Mouse (Mus musculus): ENCODE data around the gene Gadd45b. TPM values are rescaled to one million over a fixed set of nuclear protein-coding genes. Genes with fewer than 3 reads are reported as not detected.

Gene Gadd45b
- total and polyA plus RNA-seq, 2 experiments from 2014 or later: 22.3 to 26.8 TPM

DNA sequence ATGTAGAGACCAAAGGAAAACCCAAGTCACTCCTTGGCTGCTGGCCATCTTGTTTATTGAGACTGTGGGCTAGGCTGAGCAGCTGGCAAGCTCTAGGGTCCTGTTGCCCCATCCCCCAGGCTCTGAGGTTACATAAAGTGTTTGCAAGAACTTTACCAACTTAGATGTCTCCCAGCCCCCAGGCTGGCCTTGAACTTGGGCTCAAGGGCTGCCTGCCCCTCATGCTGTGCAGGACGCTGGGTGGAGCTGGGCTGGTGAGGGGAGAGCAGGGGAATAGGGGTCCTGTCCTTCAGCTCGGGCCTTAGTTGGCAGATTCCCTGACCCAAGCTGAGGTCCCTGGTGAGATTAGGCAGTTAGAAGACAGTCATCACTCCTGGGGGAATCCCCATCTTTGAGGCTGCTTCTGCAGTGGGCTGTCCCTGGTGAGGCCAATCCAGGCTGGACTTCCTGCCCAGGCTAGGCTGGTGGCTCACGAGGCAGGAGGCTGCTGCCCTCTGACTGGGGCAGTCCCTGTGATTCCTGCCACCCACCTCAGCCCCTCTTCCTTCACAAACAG lies 37.3 kb downstream of the Gadd45b start:
- DNase-seq (ENCODE audit: low spot score): no peak
- Histone ChIP-seq H3K4me2 (ENCODE audit: low read depth, low read length) (no peak overlapping the region), H3K36me3 (replicated peaks; ENCODE audit: control insufficient read depth, insufficient read depth, low read length) (no peaks in the 10 kb centered on the region), H3K27ac (ENCODE audit: low read depth) (no peak overlapping the region), H3K9me3 (replicated peaks; ENCODE audit: control insufficient read depth, low read length) (0 out of 2 replicates have a peak, but pooled peaks cover 2% of the 10 kb centered on the region), H3K9ac (replicated peaks; ENCODE audit: low read depth, low read length) (no peak overlapping the region), H3K4me1 (ENCODE audit: control insufficient read depth, insufficient read depth) (peaks cover 15% of the 10 kb centered on the region; the same call in 1 of the 2 replicates), H3K4me3 (ENCODE audit: low read depth, low read length) (no peak overlapping the region), H3K27me3 (ENCODE audit: control insufficient read depth, insufficient read depth, low read length) (no peaks in the 10 kb centered on the region)
- no peak for ATAC-seq (ENCODE audit: insufficient read depth, low read depth)
- 45% methylated on average over 3 of the region's 3 CpGs for WGBS
- TF ChIP-seq CTCF (IDR thresholded peaks at IDR 0.05; ENCODE audit: low read depth) (no peak), EP300 (IDR thresholded peaks at IDR 0.05; ENCODE audit: low read depth) (no peak)

- Histone ChIP-seq H3K27ac (ENCODE audit: low read depth) (no peak overlapping the region), H3K4me1 (ENCODE audit: control insufficient read depth, insufficient read depth) (peaks cover 20% of the 10 kb centered on the region; the same call in 1 of the 2 replicates), H3K4me3 (ENCODE audit: low read depth, low read length) (no peak overlapping the region), H3K27me3 (ENCODE audit: control insufficient read depth, insufficient read depth, low read length) (no peaks in the 10 kb centered on the region), H3K9ac (replicated peaks; ENCODE audit: low read depth, low read length) (no peak overlapping the region), H3K4me2 (ENCODE audit: low read depth, low read length) (no peak overlapping the region), H3K36me3 (replicated peaks; ENCODE audit: control insufficient read depth, insufficient read depth, low read length) (no peaks in the 10 kb centered on the region), H3K9me3 (replicated peaks; ENCODE audit: control insufficient read depth, low read length) (0 out of 2 replicates have a peak, but pooled peaks cover 2% of the 10 kb centered on the region)
- WGBS: 86% methylated on average over 4 of the region's 4 CpGs
- TF ChIP-seq CTCF (IDR thresholded peaks at IDR 0.05; ENCODE audit: low read depth) (no peak), EP300 (IDR thresholded peaks at IDR 0.05; ENCODE audit: low read depth) (no peak)
- no peak for ATAC-seq (ENCODE audit: insufficient read depth, low read depth)
- DNase-seq (ENCODE audit: low spot score): no peak
These were observed 38.2 kb downstream of the Gadd45b start for GRCm38 (mm10) chr10:80968106-80968505.

- no peak overlapping the region for H3K9ac ChIP-seq (replicated peaks; ENCODE audit: low read depth, low read length)
- H3K36me3 ChIP-seq (replicated peaks; ENCODE audit: control insufficient read depth, insufficient read depth, low read length): no peaks in the 10 kb centered on the region
- peaks cover 9% of the 10 kb centered on the region; the same call in 1 of the 2 replicates for H3K4me1 ChIP-seq (ENCODE audit: control insufficient read depth, insufficient read depth)
- H3K4me2 ChIP-seq (ENCODE audit: low read depth, low read length): no peak overlapping the region
- WGBS: 79% methylated on average over 3 of the region's 3 CpGs
- ATAC-seq (ENCODE audit: insufficient read depth, low read depth) (no peak), DNase-seq (ENCODE audit: low spot score) (no peak)
- H3K9me3 ChIP-seq (replicated peaks; ENCODE audit: control insufficient read depth, low read length): 0 out of 2 replicates have a peak, but pooled peaks cover 2% of the 10 kb centered on the region
- H3K27me3 ChIP-seq (ENCODE audit: control insufficient read depth, insufficient read depth, low read length): no peaks in the 10 kb centered on the region
- no peak overlapping the region for H3K27ac ChIP-seq (ENCODE audit: low read depth)
- no peak overlapping the region for H3K4me3 ChIP-seq (ENCODE audit: low read depth, low read length)
- no peak for TF ChIP-seq EP300 (IDR thresholded peaks at IDR 0.05; ENCODE audit: low read depth)
- TF ChIP-seq CTCF (IDR thresholded peaks at IDR 0.05; ENCODE audit: low read depth): no peak
These were observed 39.4 kb downstream of the Gadd45b start for GRCm38 (mm10) chr10:80969298-80969697.

- TF ChIP-seq EP300 (IDR thresholded peaks at IDR 0.05; ENCODE audit: low read depth) (no peak), CTCF (IDR thresholded peaks at IDR 0.05; ENCODE audit: low read depth) (no peak)
- Histone ChIP-seq H3K4me3 (ENCODE audit: low read depth, low read length) (no peak overlapping the region), H3K4me2 (ENCODE audit: low read depth, low read length) (no peak overlapping the region), H3K4me1 (ENCODE audit: control insufficient read depth, insufficient read depth) (peaks cover 9% of the 10 kb centered on the region; the same call in 1 of the 2 replicates), H3K9ac (replicated peaks; ENCODE audit: low read depth, low read length) (no peak overlapping the region), H3K27me3 (ENCODE audit: control insufficient read depth, insufficient read depth, low read length) (no peaks in the 10 kb centered on the region), H3K9me3 (replicated peaks; ENCODE audit: control insufficient read depth, low read length) (0 out of 2 replicates have a peak, but pooled peaks cover 2% of the 10 kb centered on the region), H3K27ac (ENCODE audit: low read depth) (no peak overlapping the region), H3K36me3 (replicated peaks; ENCODE audit: control insufficient read depth, insufficient read depth, low read length) (no peaks in the 10 kb centered on the region)
- WGBS: 76% methylated on average over 8 of the region's 8 CpGs
- ATAC-seq (ENCODE audit: insufficient read depth, low read depth) (no peak), DNase-seq (ENCODE audit: low spot score) (no peak)
These were observed 40.3 kb downstream of the Gadd45b start for GRCm38 (mm10) chr10:80970159-80970558.

GRCm38 (mm10) chr10:80971533-80971932 lies 41.7 kb downstream of the Gadd45b start:
- no peak overlapping the region for H3K27ac ChIP-seq (ENCODE audit: low read depth)
- no peak overlapping the region for H3K9ac ChIP-seq (replicated peaks; ENCODE audit: low read depth, low read length)

More at GRCm38 (mm10) chr10:80971533-80971932, 41.7 kb downstream of the Gadd45b start:
- Histone ChIP-seq H3K36me3 (replicated peaks; ENCODE audit: control insufficient read depth, insufficient read depth, low read length) (no peaks in the 10 kb centered on the region), H3K9me3 (replicated peaks; ENCODE audit: control insufficient read depth, low read length) (0 out of 2 replicates have a peak, but pooled peaks cover 2% of the 10 kb centered on the region), H3K4me1 (ENCODE audit: control insufficient read depth, insufficient read depth) (peaks cover 9% of the 10 kb centered on the region; the same call in 1 of the 2 replicates), H3K4me2 (ENCODE audit: low read depth, low read length) (no peak overlapping the region), H3K27me3 (ENCODE audit: control insufficient read depth, insufficient read depth, low read length) (no peaks in the 10 kb centered on the region), H3K4me3 (ENCODE audit: low read depth, low read length) (no peak overlapping the region)
- WGBS: 80% methylated on average over 15 of the region's 15 CpGs
- DNase-seq (ENCODE audit: low spot score): no peak
- TF ChIP-seq EP300 (IDR thresholded peaks at IDR 0.05; ENCODE audit: low read depth): no peak
- TF ChIP-seq CTCF (IDR thresholded peaks at IDR 0.05; ENCODE audit: low read depth): no peak
- 0 out of 2 replicates have a peak, but pooled peaks have one; percentile 21 for ATAC-seq (ENCODE audit: insufficient read depth, low read depth)

All from heart, postnatal 0 days (tissue).